In the genomic region with DNA sequence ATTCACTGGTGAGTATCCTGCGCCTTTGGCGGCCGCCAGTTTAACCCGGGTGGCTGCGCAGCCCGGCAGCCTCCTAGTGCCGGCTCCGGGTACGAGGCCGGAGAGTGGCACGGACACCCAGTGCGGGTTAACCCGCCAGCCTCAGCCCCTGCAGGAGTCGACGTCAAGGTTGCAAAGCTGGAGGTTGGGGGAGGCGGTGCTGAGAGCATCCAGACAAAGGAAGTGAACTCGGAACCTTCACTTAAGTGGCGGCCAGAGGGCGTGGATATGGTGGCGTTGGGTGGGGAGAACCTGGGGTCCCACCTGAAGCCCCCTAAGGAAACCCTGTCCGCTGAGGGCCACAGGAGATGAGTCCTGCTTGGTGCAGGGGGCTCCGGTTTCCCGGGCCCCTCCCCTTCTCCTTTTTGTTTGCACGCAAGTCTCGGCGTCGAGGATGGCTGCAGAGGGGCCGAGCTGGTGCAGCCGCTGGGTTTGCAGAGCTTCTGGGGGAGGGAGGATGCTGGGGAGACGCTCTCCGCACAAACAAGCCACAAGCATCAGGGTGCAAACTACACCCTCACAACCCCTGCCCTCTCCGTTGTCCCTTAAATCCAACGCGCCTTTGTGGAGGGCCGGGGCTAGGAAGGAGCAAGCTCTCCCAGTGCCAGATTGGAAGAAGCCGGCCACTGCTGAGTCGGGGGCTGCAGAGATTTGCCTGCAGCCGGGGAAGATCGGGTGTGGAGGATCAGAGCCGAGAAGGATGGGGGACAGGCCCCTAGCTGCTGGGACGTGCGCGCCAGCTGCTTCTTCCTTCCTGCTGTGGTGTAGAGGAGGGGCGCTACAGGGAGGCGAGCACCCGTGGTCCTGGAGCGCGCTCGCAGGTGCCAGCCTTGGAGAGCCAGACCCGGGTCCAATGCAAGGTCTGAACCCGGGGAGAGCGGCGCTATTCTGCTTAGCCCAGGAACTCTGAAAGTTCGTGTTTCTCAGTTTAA, we compare ENCODE assay signal across 8 mouse cellular contexts. TPM values are rescaled to one million over a fixed set of nuclear protein-coding genes. Genes with fewer than 3 reads are reported as not detected.
DNase-seq lines count a peak whose midpoint lies in the region; ATAC-seq and TF ChIP-seq lines count a peak whose summit lies in the region.

No protein-coding gene starts in this region.

- peak; percentile 61 to 65 for DNase-seq in CD8-positive naive resting alpha-beta T cell, adult 2 months (ENCODE audit: low read depth in 2 of 2, low spot score in 2 of 2)
- peak; percentile 66 for DNase-seq in adrenal gland, postnatal 10 days
- peak; percentile 67 for DNase-seq in kidney, postnatal 10 days
- no peak for DNase-seq in lung, postnatal 0 days (ENCODE audit: low spot score)
- DNase-seq in thymus, postnatal 4 days: peak; percentile 85

- WGBS in embryonic facial prominence, embryonic 13.5 days: under 1% methylated on average over 54 of the region's 54 CpGs
- 0% methylated on average over 48 of the region's 54 CpGs for WGBS in heart, embryonic 15.5 days
- under 1% methylated on average over 51 of the region's 54 CpGs for WGBS in lung, postnatal 0 days

- no peaks in the 10 kb centered on the region for H3K9me3 ChIP-seq in embryonic facial prominence, embryonic 13.5 days
- H3K9me3 ChIP-seq in heart, embryonic 15.5 days (replicated peaks): no peaks in the 10 kb centered on the region
- H3K9me3 ChIP-seq in lung, postnatal 0 days (ENCODE audit: low read length): no peaks in the 10 kb centered on the region

- peaks cover 25% of the 10 kb centered on the region for H3K36me3 ChIP-seq in embryonic facial prominence, embryonic 13.5 days
- peaks cover 25% of the 10 kb centered on the region for H3K36me3 ChIP-seq in heart, embryonic 15.5 days
- H3K36me3 ChIP-seq in lung, postnatal 0 days (ENCODE audit: insufficient read depth, low read length): no peaks in the 10 kb centered on the region

- peak overlapping the region; percentile 72 for H3K4me3 ChIP-seq in embryonic facial prominence, embryonic 13.5 days
- peak overlapping the region; percentile 88 for H3K4me3 ChIP-seq in heart, embryonic 15.5 days
- H3K4me3 ChIP-seq in lung, postnatal 0 days (ENCODE audit: low read depth, low read length): peak overlapping the region; percentile 65

- ATAC-seq in embryonic facial prominence, embryonic 13.5 days (ENCODE audit: insufficient number of reproducible peaks, insufficient read depth, low FRiP score, low TSS enrichment, low read depth): peak; percentile 28
- peak; percentile 25; the same call in 1 of the 2 replicates for ATAC-seq in heart, embryonic 15.5 days (replicated peaks; ENCODE audit: insufficient number of reproducible peaks, insufficient read depth, low FRiP score, low read depth)
- peak; percentile 23 for ATAC-seq in lung, postnatal 0 days
- ATAC-seq in neutrophil, adult 5-6 weeks (ENCODE audit: extremely low read depth, insufficient number of reproducible peaks, low FRiP score, poor library complexity, severe bottlenecking): peak; percentile 23; the same call in 1 of the 2 replicates

- H3K27me3 ChIP-seq in embryonic facial prominence, embryonic 13.5 days: no peaks in the 10 kb centered on the region
- no peaks in the 10 kb centered on the region for H3K27me3 ChIP-seq in heart, embryonic 15.5 days
- H3K27me3 ChIP-seq in lung, postnatal 0 days (replicated peaks; ENCODE audit: insufficient read depth, low read length): no peaks in the 10 kb centered on the region

- H3K9ac ChIP-seq in embryonic facial prominence, embryonic 13.5 days: peak overlapping the region; percentile 87
- H3K9ac ChIP-seq in heart, embryonic 15.5 days: peak overlapping the region; percentile 97
- H3K9ac ChIP-seq in lung, postnatal 0 days (replicated peaks; ENCODE audit: low read depth): peak overlapping the region; percentile 90

- peak overlapping the region; percentile 96 for H3K4me2 ChIP-seq in embryonic facial prominence, embryonic 13.5 days
- peak overlapping the region; percentile 86 for H3K4me2 ChIP-seq in heart, embryonic 15.5 days
- H3K4me2 ChIP-seq in lung, postnatal 0 days (replicated peaks; ENCODE audit: low read depth, low read length): peak overlapping the region; percentile 83

- peaks cover 44% of the 10 kb centered on the region for H3K4me1 ChIP-seq in embryonic facial prominence, embryonic 13.5 days
- H3K4me1 ChIP-seq in heart, embryonic 15.5 days (replicated peaks): peaks cover 23% of the 10 kb centered on the region
- H3K4me1 ChIP-seq in lung, postnatal 0 days (ENCODE audit: insufficient read depth, low read depth, low read length): no peaks in the 10 kb centered on the region

- peak overlapping the region; percentile 89 for H3K27ac ChIP-seq in embryonic facial prominence, embryonic 13.5 days
- peak overlapping the region; percentile 95 for H3K27ac ChIP-seq in heart, embryonic 15.5 days
- peak overlapping the region; percentile 85 for H3K27ac ChIP-seq in lung, postnatal 0 days (ENCODE audit: low read length)

- peak; percentile 23 for TF ChIP-seq CTCF in lung, postnatal 0 days (IDR thresholded peaks at IDR 0.05)

- TF ChIP-seq EP300 in lung, postnatal 0 days (IDR thresholded peaks at IDR 0.05): no peak

RNA-seq across cellular contexts. Expression of gene Lbh, which starts 0.8 kb away (rescaled TPM):
- 10 to 100 TPM; 52.9 to 65.8 TPM for total RNA-seq in adrenal gland, postnatal 10 days (2021)
- polyA plus RNA-seq in embryonic facial prominence, embryonic 13.5 days (2015; fragmentation: Nextera tagmentation; extraction: Ambion mirVana): 4.0 TPM in 2 replicates
- polyA plus RNA-seq in heart, embryonic 15.5 days (2015; fragmentation: Nextera tagmentation; extraction: Ambion mirVana): 23.2 and 29.0 TPM in 2 replicates
- polyA plus RNA-seq in lung, postnatal 0 days (2015; fragmentation: Nextera tagmentation; extraction: Ambion mirVana): 16.2 and 19.2 TPM in 2 replicates
- total RNA-seq in neutrophil, adult 5-6 weeks (2017): 183 and 185 TPM in 2 replicates
